ENCODE assay signal across 19 mouse cellular contexts in genomic region chr16:4029371-4029841, GRCm38 (mm10). TPM values are rescaled to one million over a fixed set of nuclear protein-coding genes. Genes with fewer than 3 reads are reported as not detected.
DNase-seq lines count a peak whose midpoint lies in the region; ATAC-seq and TF ChIP-seq lines count a peak whose summit lies in the region.
"Had no signal": no experiment of that assay in that cellular context is flagged by ENCODE, and none has a peak within 500 bp of the region (broad histone marks: within the 10 kb centered on the region; RNA-seq: fewer than 3 reads in every experiment).

No protein-coding gene starts in this region.

- H3K27ac ChIP-seq in heart, embryonic 10.5 days, result no peak overlapping the region
- H3K27ac ChIP-seq in bone marrow, adult 2 months (ENCODE audit: control insufficient read depth, insufficient read depth, low read depth, low read length, poor library complexity), result peak overlapping the region; percentile 64
- H3K27ac ChIP-seq in kidney, embryonic 14.5 days (ENCODE audit: low read depth, low read length), result peak overlapping the region; percentile 96
- H3K27ac ChIP-seq: hindbrain, embryonic 13.5 days; liver, embryonic 15.5 days; midbrain, embryonic 13.5 days had no signal

- no peak for TF ChIP-seq POLR2A in bone marrow, adult 2 months (IDR thresholded peaks at IDR 0.05; ENCODE audit: borderline replicate concordance, control insufficient read depth, low read depth, low read length)

- 89% methylated on average over 5 of the region's 5 CpGs for WGBS in heart, embryonic 10.5 days
- 73% methylated on average over 5 of the region's 5 CpGs for WGBS in bone marrow, adult 2 months
- WGBS in kidney, embryonic 14.5 days, result 41% methylated on average over 5 of the region's 5 CpGs

- no peak overlapping the region for H3K4me3 ChIP-seq in heart, embryonic 10.5 days
- H3K4me3 ChIP-seq in bone marrow, adult 2 months (replicated peaks; ENCODE audit: control insufficient read depth, low read depth, low read length), result no peak overlapping the region
- H3K4me3 ChIP-seq in kidney, embryonic 14.5 days (ENCODE audit: low read length), result no peak overlapping the region
- H3K4me3 ChIP-seq: hindbrain, embryonic 13.5 days; liver, embryonic 15.5 days; midbrain, embryonic 13.5 days had no signal

- H3K4me2 ChIP-seq in kidney, embryonic 14.5 days (replicated peaks; ENCODE audit: low read depth, low read length), result no peak overlapping the region
- H3K4me2 ChIP-seq: hindbrain, embryonic 13.5 days; liver, embryonic 15.5 days; midbrain, embryonic 13.5 days had no signal

- peak; percentile 92 for ATAC-seq in kidney, embryonic 14.5 days (ENCODE audit: low FRiP score, low TSS enrichment)
- ATAC-seq in neutrophil, adult 5-6 weeks (ENCODE audit: extremely low read depth, insufficient number of reproducible peaks, low FRiP score, poor library complexity, severe bottlenecking), result peak; percentile 26; the same call in 1 of the 2 replicates
- ATAC-seq: forebrain, embryonic 16.5 days; midbrain, embryonic 13.5 days had no signal

- no peaks in the 10 kb centered on the region for H3K27me3 ChIP-seq in heart, embryonic 10.5 days (ENCODE audit: insufficient read depth, poor library complexity, severe bottlenecking)
- H3K27me3 ChIP-seq in kidney, embryonic 14.5 days (ENCODE audit: control insufficient read depth, insufficient read depth, low read length), result no peaks in the 10 kb centered on the region
- H3K27me3 ChIP-seq: hindbrain, embryonic 13.5 days; liver, embryonic 15.5 days; midbrain, embryonic 13.5 days had no signal

- TF ChIP-seq CTCF in bone marrow, adult 2 months (IDR thresholded peaks at IDR 0.05; ENCODE audit: control insufficient read depth, insufficient read depth, low read length), result no peak

- H3K4me1 ChIP-seq in heart, embryonic 10.5 days, result no peaks in the 10 kb centered on the region
- peaks cover 1% of the 10 kb centered on the region; the same call in 1 of the 2 replicates for H3K4me1 ChIP-seq in bone marrow, adult 2 months (ENCODE audit: control insufficient read depth, insufficient read depth, low read length)
- 0 out of 2 replicates have a peak, but pooled peaks cover 7% of the 10 kb centered on the region for H3K4me1 ChIP-seq in kidney, embryonic 14.5 days (ENCODE audit: control insufficient read depth, insufficient read depth, low read length)
- H3K4me1 ChIP-seq: hindbrain, embryonic 13.5 days; midbrain, embryonic 13.5 days had no signal

- H3K9me3 ChIP-seq in heart, embryonic 10.5 days, result no peaks in the 10 kb centered on the region
- H3K9me3 ChIP-seq in kidney, embryonic 14.5 days (ENCODE audit: control insufficient read depth, low read length), result no peaks in the 10 kb centered on the region
- H3K9me3 ChIP-seq: liver, embryonic 15.5 days; midbrain, embryonic 13.5 days had no signal

- H3K36me3 ChIP-seq in heart, embryonic 10.5 days, result 0 out of 2 replicates have a peak, but pooled peaks cover 4% of the 10 kb centered on the region
- no peaks in the 10 kb centered on the region for H3K36me3 ChIP-seq in kidney, embryonic 14.5 days (ENCODE audit: control insufficient read depth, insufficient read depth, low read length)
- H3K36me3 ChIP-seq: hindbrain, embryonic 13.5 days; liver, embryonic 15.5 days; midbrain, embryonic 13.5 days had no signal

- DNase-seq in heart, adult 11 months, result peak; percentile 84
- DNase-seq in heart, embryonic 10.5 days (ENCODE audit: low spot score), result no peak
- no peak for DNase-seq in frontal cortex, adult 2 months (ENCODE audit: extremely low spot score in 1 of 2, low spot score in 1 of 2)
- no peak for DNase-seq in neural tube, embryonic 10.5 days (ENCODE audit: extremely low spot score, low spot score)
- no peak for DNase-seq in right cerebral cortex, postnatal 25 days
- DNase-seq: adrenal gland, adult 2 months; cerebellum, adult 9-11 months; embryo, embryonic 11 days; gastrocnemius, postnatal 14 days; lung, postnatal 4 days had no signal

- H3K9ac ChIP-seq in kidney, embryonic 14.5 days (ENCODE audit: low read depth, low read length), result no peak overlapping the region
- H3K9ac ChIP-seq: hindbrain, embryonic 13.5 days; liver, embryonic 15.5 days; midbrain, embryonic 13.5 days had no signal

RNA-seq across cellular contexts. Expression of gene Dnase1, which starts 7.3 kb away (rescaled TPM):
- 5.2 and 5.5 TPM in 2 replicates for polyA plus RNA-seq in heart, embryonic 10.5 days (2016; fragmentation: Nextera tagmentation; extraction: Ambion mirVana)
- polyA plus RNA-seq in bone marrow, adult 2 months (2011; ENCODE audit: insufficient read depth, insufficient read length, low replicate concordance, missing spikeins), result 1.2 TPM in 1 of 2 replicates, not detected in the other
- 4.6 and 8.0 TPM in 2 replicates for polyA plus RNA-seq in kidney, embryonic 14.5 days (2014; fragmentation: Nextera tagmentation; extraction: Ambion mirVana)
- 0.37 and 0.47 TPM in 2 replicates for total RNA-seq in neutrophil, adult 5-6 weeks (2017)
- 0.29 and 0.42 TPM in 2 replicates for polyA plus RNA-seq in frontal cortex, adult 2 months (2012; rRNA removed)
- total RNA-seq: adrenal gland, adult 2 months; gastrocnemius, postnatal 14 days; layer of hippocampus, postnatal 10 days; left cerebral cortex, postnatal 25 days had no signal
- polyA plus RNA-seq: adrenal gland, adult 2 months had no signal

RNA-seq across cellular contexts. Expression of gene Slx4, which starts 25.8 kb away (rescaled TPM):
- 17.5 and 20.0 TPM in 2 replicates for polyA plus RNA-seq in heart, embryonic 10.5 days (2016; fragmentation: Nextera tagmentation; extraction: Ambion mirVana)
- 9.5 and 14.5 TPM in 2 replicates for polyA plus RNA-seq in bone marrow, adult 2 months (2011; ENCODE audit: insufficient read depth, insufficient read length, low replicate concordance, missing spikeins)
- 15.8 and 33.2 TPM in 2 replicates for polyA plus RNA-seq in kidney, embryonic 14.5 days (2014; fragmentation: Nextera tagmentation; extraction: Ambion mirVana)
- 40.1 and 52.5 TPM in 2 replicates for total RNA-seq in neutrophil, adult 5-6 weeks (2017)
- 32.6 and 33.8 TPM in 2 replicates for polyA plus RNA-seq in frontal cortex, adult 2 months (2012; rRNA removed)

RNA-seq across cellular contexts. Expression of gene Trap1, which starts 48.2 kb away (rescaled TPM):
- polyA plus RNA-seq in heart, embryonic 10.5 days (2016; fragmentation: Nextera tagmentation; extraction: Ambion mirVana), result 105 and 112 TPM in 2 replicates
- polyA plus RNA-seq in bone marrow, adult 2 months (2011; ENCODE audit: insufficient read depth, insufficient read length, low replicate concordance, missing spikeins), result 21.3 and 47.1 TPM in 2 replicates
- 95.9 and 116 TPM in 2 replicates for polyA plus RNA-seq in kidney, embryonic 14.5 days (2014; fragmentation: Nextera tagmentation; extraction: Ambion mirVana)
- total RNA-seq in neutrophil, adult 5-6 weeks (2017), result 43.1 and 47.7 TPM in 2 replicates
- 73.3 and 76.6 TPM in 2 replicates for polyA plus RNA-seq in frontal cortex, adult 2 months (2012; rRNA removed)

RNA-seq across cellular contexts. Expression of gene Nlrc3, which starts 53.0 kb away (rescaled TPM):
- 0.91 and 1.1 TPM in 2 replicates for polyA plus RNA-seq in heart, embryonic 10.5 days (2016; fragmentation: Nextera tagmentation; extraction: Ambion mirVana)
- 2.9 and 3.0 TPM in 2 replicates for polyA plus RNA-seq in bone marrow, adult 2 months (2011; ENCODE audit: insufficient read depth, insufficient read length, low replicate concordance, missing spikeins)
- 1.7 and 2.1 TPM in 2 replicates for polyA plus RNA-seq in kidney, embryonic 14.5 days (2014; fragmentation: Nextera tagmentation; extraction: Ambion mirVana)
- 14.0 and 14.2 TPM in 2 replicates for total RNA-seq in neutrophil, adult 5-6 weeks (2017)
- polyA plus RNA-seq in frontal cortex, adult 2 months (2012; rRNA removed), result 2.5 and 2.6 TPM in 2 replicates
